Mouse (Mus musculus) T-helper 1 cell (primary cell): Measurements from ENCODE around the gene Igsf9b.

Experiments
- in situ Hi-C: fragments of 300-600 bp; cut with MboI, MseI; formaldehyde crosslinking; loops from one replicate; pipeline ENCODE4 v1.15.1; 2025; ENCODE audit warnings: high pct_unique_total_duplicates

Igsf9b gene

DNA sequence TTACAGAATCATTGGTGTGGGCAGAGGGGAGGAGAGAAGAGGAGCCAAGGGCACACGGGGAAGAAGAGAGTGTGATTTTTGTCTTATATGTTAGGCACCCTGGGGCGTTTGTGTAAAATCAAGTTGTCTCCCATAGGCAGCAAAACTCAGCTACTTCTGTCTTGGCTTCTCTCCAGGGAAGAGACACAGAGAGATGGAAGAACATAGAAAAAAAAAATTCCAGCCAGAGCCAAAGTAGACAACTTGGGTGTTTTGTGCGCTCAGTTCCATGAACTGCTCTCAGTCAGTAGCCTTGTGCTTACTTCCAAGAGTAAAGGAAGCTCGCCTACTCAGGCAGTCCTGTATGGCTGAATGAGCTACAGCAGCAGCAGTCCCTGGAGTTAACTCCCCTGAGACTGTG, 31.4 kb downstream of the Igsf9b start:
- in situ Hi-C loops, result no loop called here

- in situ Hi-C loops, result no loop called here
Measured at GRCm38 (mm10) chr9:27331538-27331937, 32.5 kb downstream of the Igsf9b start.

DNA sequence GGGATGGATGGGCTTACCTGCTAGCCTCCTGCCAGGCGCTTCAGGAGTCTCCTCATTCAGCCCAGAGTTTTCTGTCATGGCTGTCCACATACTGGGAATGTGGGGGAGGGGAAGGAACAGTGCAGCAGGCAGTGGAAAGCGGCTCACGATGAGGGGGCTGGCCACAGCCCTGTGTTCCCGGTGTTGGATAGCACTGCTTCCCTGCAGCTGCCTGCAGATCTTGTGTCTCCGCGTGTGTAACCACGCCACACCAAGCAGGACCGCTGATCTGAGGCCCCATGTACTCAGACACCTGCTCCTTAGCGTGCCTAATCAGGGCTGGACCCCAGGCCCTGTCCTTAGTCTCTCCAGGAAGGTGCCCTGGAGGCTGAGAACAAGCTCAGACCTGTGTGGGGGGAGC, 35.9 kb downstream of the Igsf9b start:
- in situ Hi-C loops, result no loop called here

- in situ Hi-C loops, result no loop called here
Measured at GRCm38 (mm10) chr9:27336962-27337636, 38.1 kb downstream of the Igsf9b start.

- in situ Hi-C loops, result no loop called here
Measured at GRCm38 (mm10) chr9:27339168-27339567, 40.2 kb downstream of the Igsf9b start.

DNA sequence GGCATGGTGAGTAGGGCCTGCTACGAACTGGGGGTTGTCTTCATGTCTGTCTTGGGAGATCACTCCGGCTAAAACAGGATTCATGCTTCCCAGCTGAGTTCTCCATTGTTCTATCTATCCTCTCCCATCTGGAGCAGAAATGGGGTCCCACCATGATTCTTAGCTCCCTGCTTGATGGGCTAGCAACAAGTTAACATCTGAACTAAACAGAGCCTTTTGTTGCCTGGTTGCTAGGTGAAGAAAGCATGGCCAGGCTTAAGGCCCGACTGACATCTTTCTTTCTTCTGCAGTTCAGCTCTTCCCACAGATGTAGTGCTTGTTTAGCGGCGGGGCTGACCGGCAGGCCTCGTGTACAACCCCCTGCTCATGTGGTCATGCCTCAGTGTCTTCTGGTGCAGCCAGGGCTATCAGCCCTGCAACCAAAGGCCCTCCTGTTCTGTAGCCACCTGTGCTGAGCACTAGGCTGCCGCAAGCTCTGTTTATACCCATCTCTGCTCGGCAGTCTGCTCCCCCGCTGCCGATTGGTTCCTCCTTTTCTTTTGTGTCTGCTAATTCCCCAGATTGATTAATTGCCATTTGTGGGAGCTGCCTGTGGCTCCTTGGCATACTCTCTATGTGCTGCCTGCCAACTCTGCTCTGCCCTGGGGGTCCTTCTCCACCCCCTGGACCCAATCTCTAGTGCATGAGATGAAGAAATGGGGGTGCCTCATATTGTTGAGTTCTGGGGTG, 47.7 kb downstream of the Igsf9b start:
- in situ Hi-C loops, result no loop called here

- in situ Hi-C loops, result no loop called here
Measured at GRCm38 (mm10) chr9:27353082-27353481, 54.1 kb downstream of the Igsf9b start.

DNA sequence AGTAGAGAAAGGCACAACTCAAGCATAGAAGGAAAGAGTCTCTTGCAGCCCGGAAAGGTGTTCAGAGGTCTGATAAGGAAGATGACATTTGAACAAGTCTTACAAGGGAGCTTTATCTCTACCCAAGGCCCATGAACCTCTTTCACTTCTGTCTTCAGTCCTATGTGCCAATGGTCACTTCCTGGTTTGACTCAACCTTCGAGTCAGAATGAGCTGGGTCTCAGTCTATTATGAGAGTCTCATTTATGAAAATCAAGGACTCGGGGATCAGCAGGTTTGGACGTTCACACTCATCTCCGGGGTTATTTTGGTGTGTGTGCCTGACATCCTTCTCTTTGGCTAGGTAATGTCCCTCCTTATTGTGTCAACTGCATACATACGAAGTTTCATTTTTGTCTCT, 58.9 kb downstream of the Igsf9b start:
- in situ Hi-C loops, result no loop called here

DNA sequence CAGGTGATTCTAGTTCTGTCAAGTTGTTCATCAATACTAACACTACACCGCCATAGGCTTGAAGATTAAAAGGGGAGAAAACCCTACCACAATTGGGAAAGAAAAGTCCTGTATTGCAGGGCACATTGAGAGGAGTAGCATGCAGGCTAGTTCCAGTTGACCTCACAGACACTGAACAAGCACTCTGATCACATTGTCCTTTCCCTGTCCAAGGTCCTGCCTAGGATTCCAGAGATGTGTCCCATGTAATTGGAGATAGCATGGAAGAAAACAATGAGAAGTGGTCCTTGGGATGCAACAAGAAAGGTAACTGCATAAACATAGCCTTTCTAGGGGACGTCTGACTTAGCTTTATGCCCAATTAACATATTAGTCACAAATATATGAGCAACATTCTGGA, 68.2 kb downstream of the Igsf9b start:
- in situ Hi-C loops, result no loop called here

DNA sequence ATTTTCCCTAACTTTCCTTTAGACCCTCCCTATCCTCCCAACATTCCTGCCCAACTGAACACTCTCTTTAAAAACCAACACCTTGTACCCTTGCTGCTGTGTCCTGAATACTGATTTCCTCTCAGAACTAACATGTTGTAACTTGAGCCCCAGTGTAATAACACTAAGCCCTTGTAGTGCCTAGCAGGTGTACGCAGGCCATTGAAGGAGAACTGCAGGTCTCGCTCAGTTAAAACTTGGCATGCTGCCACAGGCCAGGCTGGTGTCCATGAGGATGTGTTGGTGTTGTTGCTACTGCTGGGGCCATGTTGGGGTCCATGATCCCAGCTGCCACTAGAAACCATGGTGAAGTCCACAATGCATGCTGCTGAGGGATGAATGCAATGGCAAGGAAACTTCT, 70.1 kb downstream of the Igsf9b start:
- in situ Hi-C loops, result no loop called here

DNA sequence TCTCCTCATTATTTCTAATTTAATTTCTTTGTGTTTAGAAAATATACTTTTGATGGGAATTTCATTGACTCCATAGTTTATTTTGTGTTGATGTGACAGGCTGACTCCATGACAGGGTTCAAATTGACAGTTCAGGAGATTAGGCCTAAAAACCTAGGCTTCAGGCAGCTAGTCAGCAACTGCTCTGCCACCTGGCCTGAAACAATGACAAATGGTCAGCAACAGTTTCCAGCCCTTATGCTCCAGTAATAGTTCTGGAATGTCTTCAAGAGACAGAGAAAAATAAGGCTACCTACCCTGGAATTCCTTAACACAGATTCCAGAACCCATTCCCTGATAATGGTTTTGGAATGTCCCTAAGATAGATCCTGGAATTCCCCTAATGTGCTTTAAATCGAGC, 76.7 kb downstream of the Igsf9b start:
- in situ Hi-C loops, result no loop called here

- in situ Hi-C loops, result no loop called here
Measured at GRCm38 (mm10) chr9:27386951-27387350, 87.9 kb downstream of the Igsf9b start.

GRCm38 (mm10) chr9:27396500-27396899, 97.5 kb downstream of the Igsf9b start, which contains the start of gene Spata19:
Gene Spata19 (plus strand): TSS chr9:27396800.
- in situ Hi-C loops, result no loop called here

DNA sequence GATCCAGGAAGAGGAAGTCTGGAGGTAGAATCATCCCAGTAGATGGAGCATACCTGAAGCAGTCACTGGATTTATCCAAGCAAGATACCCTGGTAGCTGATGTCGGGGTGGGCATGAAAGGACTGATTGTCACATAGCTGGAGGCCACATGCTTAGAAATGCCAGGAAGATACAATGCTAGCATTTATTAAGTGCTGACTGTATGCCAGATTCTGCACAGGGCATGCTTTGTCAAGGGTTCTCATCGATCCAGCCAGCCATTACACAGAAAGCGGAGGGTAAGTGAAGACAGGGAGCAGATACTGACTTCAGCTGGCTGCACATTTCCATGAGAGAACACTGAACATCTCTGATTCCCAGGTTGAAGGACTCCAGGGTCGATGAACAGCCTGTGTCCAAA, 102.2 kb downstream of the Igsf9b start:
- in situ Hi-C loops, result loop anchor here (10.0 kb wide), 1 partner anchor 404 kb away; no protein-coding TSS in a partner anchor
